Mouse (Mus musculus) midbrain, embryonic 10.5 days (tissue): ENCODE results near the gene Efna5. TPM values are rescaled to one million over a fixed set of nuclear protein-coding genes. Genes with fewer than 3 reads are reported as not detected.
A peak's percentile ranks its signal among the peaks of the same experiment; 100 is the strongest.

Source experiments
- DNase-seq: peaks from one replicate; pipeline ENCODE4 v3.0.0-alpha.2; 2017; ENCODE audit warnings: low spot score
- H3K27ac ChIP-seq: fragments of 300-500 bp; sonication (generic); replicated peaks from 2 replicates; pipeline ENCODE4 v1.5.1; 2016; ENCODE audit warnings: mild to moderate bottlenecking
- H3K27me3 ChIP-seq: fragments of 300-500 bp; sonication (generic); 2 replicates; pipeline ENCODE4 v1.6.1; 2016; ENCODE audit warnings: low read depth, mild to moderate bottlenecking; ENCODE audit not compliant: poor library complexity, severe bottlenecking
- H3K36me3 ChIP-seq: fragments of 300-500 bp; sonication (generic); 2 replicates; pipeline ENCODE4 v1.6.1; 2016; ENCODE audit warnings: mild to moderate bottlenecking, moderate library complexity
- H3K4me1 ChIP-seq: fragments of 300-500 bp; sonication (generic); 2 replicates; pipeline ENCODE4 v1.6.1; 2016
- H3K4me3 ChIP-seq: fragments of 300-500 bp; sonication (generic); 2 replicates; pipeline ENCODE4 v1.5.1; 2016; ENCODE audit warnings: mild to moderate bottlenecking, moderate library complexity
- H3K9me3 ChIP-seq: fragments of 300-500 bp; sonication (generic); replicated peaks from 2 replicates; pipeline ENCODE4 v1.6.1; 2016; ENCODE audit warnings: mild to moderate bottlenecking
- WGBS: fragments of 180-500 bp; shearing (Covaris S2); methylation state at CpG from one replicate; pipeline ENCODE4 v1.1.7; 2016; 5-methylcytosine and 5-hydroxymethylcytosine counted together
- polyA plus RNA-seq: library from polyadenylated mRNA; unstranded; fragments of >200 nt; fragmentation: Nextera tagmentation; extraction: Ambion mirVana; gene quantifications from 2 replicates; pipeline ENCODE4 v1.2.1, GENCODE M21; 2016

The Efna5 gene
- polyA plus RNA-seq, 1 experiment from 2014 or later = 58.8 TPM

DNA sequence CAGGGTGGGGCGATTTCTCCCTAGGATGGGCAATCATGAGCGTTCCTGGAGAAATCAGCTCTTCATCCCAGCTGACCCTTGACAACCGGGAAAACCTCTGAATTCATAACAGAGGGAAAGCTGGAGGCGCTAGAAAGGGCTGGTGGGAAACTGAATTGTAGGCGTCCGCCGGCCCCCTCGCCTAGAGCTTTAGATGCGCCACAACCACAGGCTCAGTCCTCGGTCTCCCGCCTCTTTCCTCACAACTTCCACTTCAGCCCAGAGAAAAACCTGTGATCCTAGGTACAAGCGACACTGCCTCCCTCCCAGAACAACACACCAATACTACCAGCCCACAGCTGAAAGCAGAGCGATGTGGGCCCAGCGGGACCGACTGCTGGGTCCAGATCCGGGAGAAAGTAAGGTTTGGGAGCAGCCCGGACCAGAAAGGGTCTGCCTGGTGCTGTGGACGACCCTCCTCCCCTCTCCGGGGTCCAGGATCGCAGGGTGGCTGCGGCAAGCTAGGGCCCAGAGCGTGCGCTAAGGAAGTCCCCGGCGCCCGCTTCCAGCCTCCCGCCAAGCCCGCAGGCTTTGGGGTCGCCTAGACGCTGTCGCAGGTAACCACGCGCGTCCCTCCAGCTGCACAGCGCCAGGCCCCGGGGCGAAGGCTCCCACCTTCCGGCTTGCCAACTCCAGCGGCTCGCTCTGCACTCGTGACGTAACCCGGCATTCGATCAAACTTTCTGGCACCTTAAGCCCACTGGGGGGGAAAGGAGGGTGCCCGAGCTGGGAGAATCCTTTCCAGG lies 1.4 kb downstream of the Efna5 start:
- Histone ChIP-seq H3K27me3 (peaks cover 48% of the 10 kb centered on the region), H3K4me3 (peak overlapping the region; percentile 86), H3K36me3 (no peaks in the 10 kb centered on the region), H3K9me3 (no peaks in the 10 kb centered on the region), H3K27ac (peak overlapping the region; percentile 99), H3K4me1 (peaks cover 55% of the 10 kb centered on the region)
- peak; percentile 74 for DNase-seq
- WGBS = under 1% methylated on average over 45 of the region's 45 CpGs

DNA sequence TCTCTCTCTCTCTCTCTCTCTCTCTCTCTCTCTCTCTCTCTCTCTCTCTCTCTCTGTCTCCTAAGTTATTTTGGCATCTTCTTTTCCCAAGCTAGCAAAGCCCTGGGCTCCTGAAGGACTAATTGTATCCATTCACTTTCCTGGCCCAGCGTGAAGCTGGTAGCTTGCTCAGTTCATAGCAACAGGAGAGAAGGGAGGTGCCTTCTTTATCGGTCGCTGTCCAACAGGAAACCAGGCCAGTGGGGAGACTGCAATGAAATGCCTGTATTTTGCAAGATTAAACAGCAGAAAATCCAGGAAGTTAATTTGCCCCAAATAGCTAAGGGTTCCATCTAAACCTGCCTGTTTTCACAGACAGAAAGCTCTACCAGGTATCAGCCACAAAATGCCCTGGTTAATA lies 5.4 kb downstream of the Efna5 start:
- 3% methylated on average over 3 of the region's 3 CpGs for WGBS
- Histone ChIP-seq H3K27me3 (peaks cover 65% of the 10 kb centered on the region), H3K4me3 (peak overlapping the region; percentile 86), H3K9me3 (no peaks in the 10 kb centered on the region), H3K27ac (peak overlapping the region; percentile 70), H3K36me3 (no peaks in the 10 kb centered on the region), H3K4me1 (peaks cover 81% of the 10 kb centered on the region)
- DNase-seq = no peak

DNA sequence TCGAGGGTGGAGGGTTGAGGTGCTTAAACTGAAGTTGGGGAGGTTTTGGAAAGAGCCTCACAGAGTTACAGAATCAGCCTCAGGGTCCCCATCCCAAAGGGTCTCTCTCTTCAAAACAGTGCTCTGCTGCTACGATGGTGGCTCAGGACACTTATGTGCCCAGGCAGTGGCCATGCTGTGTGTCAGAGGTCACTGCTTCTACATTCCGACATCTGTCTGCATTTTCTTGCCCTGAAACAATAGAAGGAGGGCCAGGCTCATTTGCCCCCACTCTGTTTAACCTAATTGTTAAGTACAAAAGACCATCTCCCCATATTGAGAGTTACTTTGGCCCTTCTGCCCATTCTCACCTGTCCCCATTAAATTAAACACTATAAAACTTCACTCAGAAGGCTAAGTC lies 9.2 kb downstream of the Efna5 start:
- WGBS = 5% methylated on average over 3 of the region's 3 CpGs

DNA sequence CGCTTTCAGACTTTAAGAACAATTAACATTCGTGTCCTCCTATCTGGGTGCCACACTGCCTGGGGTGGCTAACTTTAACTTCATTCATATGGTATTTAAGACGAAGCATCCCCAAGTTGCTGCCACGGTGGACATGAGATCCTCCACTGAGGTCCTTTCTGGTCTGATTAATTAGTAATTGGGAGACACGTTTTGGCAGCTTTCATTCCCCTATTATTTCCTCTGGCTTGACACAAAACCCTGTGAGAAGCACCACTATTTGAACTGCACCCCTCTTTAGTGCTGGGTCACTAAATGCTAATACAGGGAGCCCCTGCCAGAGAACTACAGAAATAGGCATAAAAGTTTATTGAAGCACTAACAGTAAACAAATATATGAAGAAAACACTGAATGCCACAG lies 9.9 kb downstream of the Efna5 start:
- no peak for DNase-seq
- H3K9me3 ChIP-seq = no peaks in the 10 kb centered on the region
- peaks cover 37% of the 10 kb centered on the region for H3K27me3 ChIP-seq
- WGBS = 32% methylated on average over 5 of the region's 5 CpGs
- H3K4me3 ChIP-seq = peak overlapping the region; percentile 37; the same call in 1 of the 2 replicates
- H3K27ac ChIP-seq = no peak overlapping the region
- peaks cover 62% of the 10 kb centered on the region for H3K4me1 ChIP-seq
- H3K36me3 ChIP-seq = peaks cover 6% of the 10 kb centered on the region; the same call in 1 of the 2 replicates

More for the DNA sequence above, 9.2 kb downstream of the Efna5 start:
- Histone ChIP-seq H3K4me3 (peak overlapping the region; percentile 37), H3K36me3 (peaks cover 6% of the 10 kb centered on the region; the same call in 1 of the 2 replicates), H3K27me3 (peaks cover 44% of the 10 kb centered on the region), H3K9me3 (no peaks in the 10 kb centered on the region), H3K4me1 (peaks cover 68% of the 10 kb centered on the region), H3K27ac (peak overlapping the region; percentile 69)
- no peak for DNase-seq

DNA sequence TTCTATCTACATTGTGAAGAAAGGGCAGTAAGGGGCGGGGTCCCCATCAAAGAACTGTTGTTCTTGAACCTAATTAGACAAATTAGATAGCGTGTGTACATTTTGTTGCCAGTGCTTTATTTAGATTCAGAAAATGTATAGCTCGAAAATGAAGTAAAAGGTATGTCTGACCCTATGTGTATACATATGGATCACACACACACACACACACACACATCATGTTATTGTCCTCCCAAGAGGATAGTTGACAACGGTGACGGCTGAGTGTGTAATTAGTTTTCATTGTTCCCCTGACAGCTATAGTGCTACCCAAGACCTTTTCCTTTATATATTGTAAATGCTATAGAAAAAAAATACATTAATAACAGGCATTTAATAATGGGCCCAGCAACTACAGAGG lies 10.7 kb downstream of the Efna5 start:
- no peak overlapping the region for H3K27ac ChIP-seq
- H3K27me3 ChIP-seq = peaks cover 29% of the 10 kb centered on the region
- 60% methylated on average over 5 of the region's 5 CpGs for WGBS

DNA sequence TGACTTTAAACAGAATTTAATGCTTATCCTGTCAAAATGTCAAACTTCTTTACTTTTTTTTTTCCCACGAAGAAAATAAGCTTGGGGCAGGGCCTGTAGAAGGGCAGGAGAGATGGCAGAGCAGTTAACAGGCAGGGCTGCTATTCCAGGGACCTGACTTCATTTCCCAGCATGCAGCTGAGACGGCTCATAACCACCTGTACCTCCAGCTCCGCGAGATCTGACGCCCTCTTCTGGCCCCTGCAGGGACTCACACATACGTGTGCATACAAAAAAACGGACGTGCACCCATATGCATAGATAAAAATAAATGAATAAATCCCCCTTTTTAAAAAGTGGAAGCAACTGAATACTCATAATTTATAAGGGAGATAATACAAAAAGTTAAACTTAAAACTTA lies 16.2 kb downstream of the Efna5 start:
- no peak for DNase-seq
- Histone ChIP-seq H3K36me3 (peaks cover 34% of the 10 kb centered on the region), H3K9me3 (peaks cover 5% of the 10 kb centered on the region; the same call in 1 of the 2 replicates), H3K4me1 (peaks cover 36% of the 10 kb centered on the region), H3K27me3 (peaks cover 14% of the 10 kb centered on the region), H3K4me3 (no peak overlapping the region), H3K27ac (no peak overlapping the region)
- WGBS = 93% methylated on average over 8 of the region's 8 CpGs

More for the DNA sequence above, 10.7 kb downstream of the Efna5 start:
- Histone ChIP-seq H3K4me3 (no peak overlapping the region), H3K36me3 (peaks cover 13% of the 10 kb centered on the region; the same call in 1 of the 2 replicates), H3K4me1 (peaks cover 54% of the 10 kb centered on the region), H3K9me3 (no peaks in the 10 kb centered on the region)
- DNase-seq = no peak

DNA sequence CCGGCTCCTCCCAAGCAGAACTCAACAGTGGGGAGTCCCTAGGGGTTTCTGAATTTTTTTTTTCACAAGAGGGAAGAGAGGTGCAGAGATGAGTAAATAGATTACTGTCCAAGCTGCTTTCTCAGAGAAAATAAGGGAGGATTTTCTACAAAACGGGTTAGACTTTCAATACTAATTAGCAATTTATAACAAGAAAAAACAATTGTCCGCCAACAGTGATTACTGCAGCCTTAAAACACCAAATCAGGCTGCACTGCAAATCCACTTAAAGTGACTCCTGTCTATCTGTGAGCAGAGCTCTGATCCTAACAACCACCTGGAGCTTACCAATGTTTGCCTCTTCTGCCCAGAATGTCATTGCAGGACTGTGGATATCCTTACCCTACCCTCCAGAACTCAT lies 18.1 kb downstream of the Efna5 start:
- H3K4me1 ChIP-seq = peaks cover 49% of the 10 kb centered on the region
- peaks cover 26% of the 10 kb centered on the region for H3K27me3 ChIP-seq
- 39% methylated on average over 3 of the region's 3 CpGs for WGBS
- DNase-seq = no peak
- H3K36me3 ChIP-seq = peaks cover 30% of the 10 kb centered on the region
- peak overlapping the region; percentile 80 for H3K27ac ChIP-seq
- peaks cover 5% of the 10 kb centered on the region; the same call in 1 of the 2 replicates for H3K9me3 ChIP-seq
- H3K4me3 ChIP-seq = peak overlapping the region; percentile 30; the same call in 1 of the 2 replicates

DNA sequence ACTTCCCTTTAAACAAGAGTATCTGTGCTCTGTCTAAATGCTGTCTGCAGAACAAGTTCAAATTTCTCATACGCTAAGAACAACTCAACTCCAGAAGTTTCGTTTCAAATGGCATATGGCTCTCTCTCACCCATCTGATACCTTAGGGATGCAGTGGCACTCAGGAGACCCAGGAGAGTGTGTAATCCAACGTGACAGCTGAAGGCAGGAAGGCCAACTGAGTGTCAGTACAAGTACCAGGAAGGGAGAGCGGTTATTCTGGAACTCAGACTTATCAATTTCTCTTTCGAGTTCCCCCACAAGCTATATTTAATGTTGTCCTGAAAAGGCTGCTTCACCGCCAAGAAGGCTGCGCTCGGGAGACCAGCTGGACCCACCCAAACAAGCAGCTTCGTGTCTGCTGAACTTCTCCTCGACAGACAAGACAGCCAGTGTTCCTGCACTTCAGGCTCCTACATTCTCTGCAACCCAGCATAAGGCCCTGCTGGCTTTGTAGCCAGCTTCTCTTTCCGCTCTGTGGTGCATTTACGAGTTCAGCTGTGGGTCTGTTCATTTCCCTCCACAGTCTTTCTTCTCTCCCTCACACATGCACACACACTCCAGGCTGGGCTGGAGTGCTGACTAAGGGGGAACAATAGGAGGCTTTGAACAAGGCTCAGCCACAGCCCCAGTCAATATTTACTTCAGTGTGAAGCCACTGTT lies 18.7 kb downstream of the Efna5 start:
- peaks cover 52% of the 10 kb centered on the region for H3K4me1 ChIP-seq
- peaks cover 28% of the 10 kb centered on the region for H3K36me3 ChIP-seq
- DNase-seq = peak; percentile 48
- H3K27me3 ChIP-seq = peaks cover 32% of the 10 kb centered on the region
- WGBS = 41% methylated on average over 12 of the region's 12 CpGs
- H3K4me3 ChIP-seq = peak overlapping the region; percentile 30; the same call in 1 of the 2 replicates
- H3K27ac ChIP-seq = peak overlapping the region; percentile 80
- peaks cover 5% of the 10 kb centered on the region; the same call in 1 of the 2 replicates for H3K9me3 ChIP-seq

DNA sequence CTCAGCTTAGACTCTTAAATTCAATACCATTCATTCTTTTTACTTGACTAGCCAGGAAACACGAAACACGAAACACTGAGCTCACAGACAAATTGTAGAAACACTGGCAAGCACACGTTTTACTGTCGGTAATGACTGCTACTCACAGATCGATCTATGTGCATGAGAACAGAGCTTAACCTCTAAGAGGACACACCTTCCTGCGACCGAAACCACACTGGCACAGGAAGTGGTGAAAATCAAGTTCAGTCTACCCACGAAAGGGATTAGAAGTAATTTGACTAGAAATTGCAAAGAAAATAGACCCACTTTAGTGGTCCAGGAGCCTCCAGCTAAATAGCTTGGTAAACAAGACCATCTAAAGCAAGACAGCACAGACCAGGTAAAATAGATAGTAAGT lies 23.8 kb downstream of the Efna5 start:
- 81% methylated on average over 8 of the region's 8 CpGs for WGBS
- peaks cover 81% of the 10 kb centered on the region for H3K4me1 ChIP-seq
- H3K27me3 ChIP-seq = peaks cover 65% of the 10 kb centered on the region
- no peak for DNase-seq
- no peaks in the 10 kb centered on the region for H3K9me3 ChIP-seq
- no peaks in the 10 kb centered on the region for H3K36me3 ChIP-seq
- H3K27ac ChIP-seq = no peak overlapping the region
- H3K4me3 ChIP-seq = no peak overlapping the region

DNA sequence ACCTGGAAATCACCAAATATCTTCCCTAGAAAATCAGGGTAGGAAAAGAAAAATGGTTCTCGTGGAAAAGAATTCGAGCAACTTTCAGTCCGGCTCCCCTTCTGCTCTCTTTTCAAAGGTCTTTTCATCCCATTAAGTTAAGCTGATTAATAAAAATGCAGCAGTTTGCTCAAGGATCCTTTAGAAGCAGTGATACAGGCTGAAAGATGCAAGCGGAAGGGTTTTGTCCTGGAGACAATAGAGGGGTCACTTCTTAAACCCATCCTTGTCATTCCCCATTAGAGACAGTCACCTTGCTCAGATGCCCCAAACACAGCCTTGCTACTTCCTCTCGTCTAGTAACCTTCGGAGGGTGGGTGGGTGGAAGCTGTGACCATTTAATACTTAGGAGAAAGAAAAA lies 27.4 kb downstream of the Efna5 start:
- peak overlapping the region; percentile 70 for H3K27ac ChIP-seq
- no peak for DNase-seq
- no peaks in the 10 kb centered on the region for H3K9me3 ChIP-seq
- H3K4me1 ChIP-seq = peaks cover 85% of the 10 kb centered on the region
- no peaks in the 10 kb centered on the region for H3K36me3 ChIP-seq
- 4% methylated on average over 6 of the region's 6 CpGs for WGBS
- peaks cover 78% of the 10 kb centered on the region for H3K27me3 ChIP-seq
- peak overlapping the region; percentile 38 for H3K4me3 ChIP-seq

DNA sequence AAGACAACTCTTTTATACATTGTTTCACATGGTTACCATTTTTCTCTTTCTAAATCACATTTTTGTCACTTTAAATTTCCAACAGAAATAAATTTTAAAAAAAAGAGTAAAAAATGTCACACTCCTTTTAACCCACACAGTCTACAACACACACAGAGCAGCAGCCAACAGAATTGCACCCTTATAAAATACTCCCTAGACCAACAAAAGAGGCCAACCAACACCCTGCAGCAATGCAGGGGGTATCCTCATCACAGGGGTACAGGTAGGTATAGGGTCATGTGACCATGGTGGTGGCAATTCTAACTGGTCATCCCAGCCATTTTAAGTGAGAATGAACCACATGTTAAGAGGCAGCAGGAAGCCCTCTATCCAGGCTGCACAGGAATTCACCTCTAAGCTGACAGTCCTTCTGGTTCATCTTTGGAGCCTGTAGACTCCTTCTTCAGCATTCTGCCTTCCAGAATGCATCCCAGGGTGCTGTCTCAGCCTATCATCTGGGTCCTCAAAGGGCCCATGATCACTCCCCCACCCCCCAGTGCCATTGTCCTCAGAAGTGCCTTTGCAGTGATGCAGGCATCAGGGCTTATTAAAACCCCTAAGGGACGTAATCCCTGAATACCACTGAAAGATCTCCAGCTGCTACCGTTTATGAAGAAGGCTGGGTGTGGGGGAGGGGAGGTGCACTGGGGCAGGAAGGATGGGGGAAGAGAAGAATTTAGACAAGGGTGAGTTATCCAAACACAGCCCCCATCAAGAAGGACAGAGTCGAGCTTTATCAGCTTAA lies 28.1 kb downstream of the Efna5 start:
- no peaks in the 10 kb centered on the region for H3K36me3 ChIP-seq
- peak overlapping the region; percentile 70 for H3K27ac ChIP-seq
- peaks cover 80% of the 10 kb centered on the region for H3K27me3 ChIP-seq
- WGBS = under 1% methylated on average over 3 of the region's 3 CpGs
- DNase-seq = peak; percentile 84
- H3K4me3 ChIP-seq = peak overlapping the region; percentile 38
- H3K9me3 ChIP-seq = no peaks in the 10 kb centered on the region
- H3K4me1 ChIP-seq = peaks cover 87% of the 10 kb centered on the region

DNA sequence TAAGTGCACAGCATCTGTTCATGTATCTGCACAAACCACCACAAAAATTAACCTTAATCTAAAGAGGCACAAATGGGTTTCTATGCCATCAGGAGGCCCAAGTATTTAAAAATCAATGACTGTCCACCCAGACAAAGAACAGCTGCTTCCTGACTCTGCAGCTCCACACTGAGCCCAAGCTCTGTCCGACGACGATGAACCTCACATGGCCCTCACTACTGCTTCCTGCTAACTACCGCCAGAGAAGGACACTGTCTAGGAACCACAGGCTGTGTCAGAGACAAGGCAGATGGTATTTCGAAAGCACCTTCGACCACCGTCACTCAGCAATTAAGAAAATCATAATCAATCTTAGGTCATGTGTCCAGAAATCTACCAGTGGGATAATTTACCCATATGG lies 29.8 kb downstream of the Efna5 start:
- peaks cover 91% of the 10 kb centered on the region for H3K4me1 ChIP-seq
- no peak for DNase-seq
- peak overlapping the region; percentile 20; the same call in 1 of the 2 replicates for H3K4me3 ChIP-seq
- 46% methylated on average over 7 of the region's 7 CpGs for WGBS
- H3K27me3 ChIP-seq = peaks cover 82% of the 10 kb centered on the region
- H3K9me3 ChIP-seq = no peaks in the 10 kb centered on the region
- peak overlapping the region; percentile 73 for H3K27ac ChIP-seq
- no peaks in the 10 kb centered on the region for H3K36me3 ChIP-seq
